10 mouse cellular contexts compared by ENCODE assay signal in genomic region chr10:61965386-61965841, GRCm38 (mm10). TPM values are rescaled to one million over a fixed set of nuclear protein-coding genes. Genes with fewer than 3 reads are reported as not detected.
A peak's percentile ranks its signal among the peaks of the same experiment; 100 is the strongest.
DNase-seq lines count a peak whose midpoint lies in the region; ATAC-seq and TF ChIP-seq lines count a peak whose summit lies in the region.
"Had no signal": no experiment of that assay in that cellular context is flagged by ENCODE, and none has a peak within 500 bp of the region (broad histone marks: within the 10 kb centered on the region; RNA-seq: fewer than 3 reads in every experiment).

No protein-coding gene starts in this region.

- H3K36me3 ChIP-seq in midbrain, embryonic 16.5 days (ENCODE audit: control insufficient read depth, insufficient read depth, low read length): no peaks in the 10 kb centered on the region
- H3K36me3 ChIP-seq: liver, embryonic 15.5 days; neural tube, embryonic 13.5 days had no signal

- WGBS in midbrain, embryonic 16.5 days: 13% methylated on average over 7 of the region's 7 CpGs

- intact Hi-C loops in left cerebral cortex, postnatal 4 days (cut with DNase I): no loop called here
- intact Hi-C loops in gastrocnemius, adult 2 months (cut with DNase I): no loop called here

- H3K4me3 ChIP-seq in gastrocnemius, adult 2 months: no peak overlapping the region
- H3K4me3 ChIP-seq in midbrain, embryonic 16.5 days (ENCODE audit: low read depth, low read length): no peak overlapping the region
- H3K4me3 ChIP-seq: liver, embryonic 15.5 days; neural tube, embryonic 13.5 days had no signal

- no peak overlapping the region for H3K9ac ChIP-seq in midbrain, embryonic 16.5 days (ENCODE audit: low read depth, low read length)
- H3K9ac ChIP-seq: liver, embryonic 15.5 days; neural tube, embryonic 13.5 days had no signal

- no peaks in the 10 kb centered on the region for H3K9me3 ChIP-seq in midbrain, embryonic 16.5 days (replicated peaks; ENCODE audit: control insufficient read depth, low read length, poor library complexity, severe bottlenecking)
- H3K9me3 ChIP-seq: liver, embryonic 15.5 days; neural tube, embryonic 13.5 days had no signal

- DNase-seq in embryo, embryonic 10 days (ENCODE audit: low spot score): peak; percentile 16
- DNase-seq in embryo, embryonic 9.5 days (ENCODE audit: extremely low spot score): no peak
- peak; percentile 83 for DNase-seq in left cerebral cortex, postnatal 4 days
- no peak for DNase-seq in left cerebral cortex, adult 9 months (ENCODE audit: low spot score in 2 of 2)
- peak; percentile 80 for DNase-seq in gastrocnemius, adult 2 months
- no peak for DNase-seq in liver
- no peak for DNase-seq in c-Kit-positive CD71-positive TER-119-positive erythroid progenitor cells, embryonic 14.5 days (ENCODE audit: low spot score)

- no peak overlapping the region for H3K4me2 ChIP-seq in midbrain, embryonic 16.5 days (ENCODE audit: low read length)
- H3K4me2 ChIP-seq: liver, embryonic 15.5 days; neural tube, embryonic 13.5 days had no signal

- H3K27ac ChIP-seq in gastrocnemius, adult 2 months: peak overlapping the region; percentile 64
- H3K27ac ChIP-seq in midbrain, embryonic 16.5 days (ENCODE audit: low read length): no peak overlapping the region
- H3K27ac ChIP-seq: liver, embryonic 15.5 days; neural tube, embryonic 13.5 days had no signal

- H3K27me3 ChIP-seq in midbrain, embryonic 16.5 days (ENCODE audit: control insufficient read depth, insufficient read depth, low read depth, low read length): no peaks in the 10 kb centered on the region
- H3K27me3 ChIP-seq: liver, embryonic 15.5 days; neural tube, embryonic 13.5 days had no signal

- no peak for TF ChIP-seq CTCF in gastrocnemius, adult 2 months (IDR thresholded peaks at IDR 0.05)

- no peaks in the 10 kb centered on the region for H3K4me1 ChIP-seq in midbrain, embryonic 16.5 days (ENCODE audit: control insufficient read depth, insufficient read depth, low read length)
- H3K4me1 ChIP-seq: liver, embryonic 15.5 days had no signal

- ATAC-seq in midbrain, embryonic 16.5 days: peak; percentile 66; the same call in 1 of the 2 replicates

RNA-seq across cellular contexts. Expression of gene Col13a1, which starts 13.5 kb away (rescaled TPM):
- total RNA-seq in left cerebral cortex, postnatal 4 days (2021): 1 to 10 TPM; 2.1 to 2.4 TPM
- 1 to 10 TPM in 1 of 2 experiments, under 1 TPM in 1; 0.94 to 1.4 TPM for total RNA-seq in gastrocnemius, adult 2 months (2021)
- polyA plus RNA-seq in midbrain, embryonic 16.5 days (2015; fragmentation: Nextera tagmentation; extraction: Ambion mirVana): 1.2 and 1.5 TPM in 2 replicates

Comparison
In these comparisons a context has a peak if more than half of its experiments do, and no peak if none do; other contexts are left out.
1. DNase-seq: peak in embryo, embryonic 10 days (single experiment), left cerebral cortex, postnatal 4 days (single experiment) and gastrocnemius, adult 2 months (single experiment); none in embryo, embryonic 9.5 days (single experiment), left cerebral cortex, adult 9 months (0 of 2), liver (single experiment) and c-Kit-positive CD71-positive TER-119-positive erythroid progenitor cells, embryonic 14.5 days (single experiment).